Mouse (Mus musculus) brain, embryonic 14.5 days (tissue): ENCODE measurements at regions not wholly inside any gene's neighbourhood (a gene's known extent, or its start where the extent isn't known, plus 50 kb on each side); places are given as distances from the start of the nearest gene placed in this dataset.

Experiments used
- CTCF ChIP-seq: fragments of 200-500 bp; IDR thresholded peaks from 2 replicates; pipeline ENCODE4 v1.5.1; 2012; ENCODE audit warnings: inconsistent platforms, mild to moderate bottlenecking, moderate library complexity, borderline replicate concordance; ENCODE audit not compliant: insufficient read depth, insufficient read length; ENCODE audit errors: extremely low read depth
- POLR2A ChIP-seq: fragments of 200-500 bp; IDR thresholded peaks from 2 replicates; pipeline ENCODE4 v1.6.1; 2012; ENCODE audit warnings: mild to moderate bottlenecking, inconsistent platforms, borderline replicate concordance; ENCODE audit not compliant: poor library complexity, insufficient read depth, insufficient read length, severe bottlenecking; ENCODE audit errors: extremely low read depth

DNA sequence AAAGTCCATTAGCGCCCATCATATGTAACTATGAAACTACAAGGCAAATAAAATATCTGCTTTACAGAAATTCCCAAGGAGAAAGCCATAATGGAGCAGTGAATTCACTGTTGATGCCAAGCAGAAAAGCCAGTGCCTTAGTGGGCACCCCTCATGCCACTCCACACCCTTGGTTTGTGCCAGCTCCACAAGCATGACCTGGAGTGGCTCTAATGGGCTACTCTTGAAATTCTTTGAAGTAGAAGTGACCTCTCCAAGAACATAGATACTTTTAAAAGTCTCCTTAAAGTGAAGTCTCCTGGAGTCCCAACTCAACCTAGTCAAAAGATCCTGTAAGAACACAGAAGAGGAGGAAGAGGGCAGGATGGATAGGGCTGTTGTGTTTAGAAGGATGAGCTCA, 593.8 kb upstream of the Adamts9 start:
- TF ChIP-seq CTCF (no peak), POLR2A (no peak)
